Mouse (Mus musculus): Measurements from ENCODE around the gene Lig1. TPM values are rescaled to one million over a fixed set of nuclear protein-coding genes. Genes with fewer than 3 reads are reported as not detected.

Lig1 gene
- polyA plus RNA-seq, 1 experiment from 2014 or later: 78.5 TPM

DNA sequence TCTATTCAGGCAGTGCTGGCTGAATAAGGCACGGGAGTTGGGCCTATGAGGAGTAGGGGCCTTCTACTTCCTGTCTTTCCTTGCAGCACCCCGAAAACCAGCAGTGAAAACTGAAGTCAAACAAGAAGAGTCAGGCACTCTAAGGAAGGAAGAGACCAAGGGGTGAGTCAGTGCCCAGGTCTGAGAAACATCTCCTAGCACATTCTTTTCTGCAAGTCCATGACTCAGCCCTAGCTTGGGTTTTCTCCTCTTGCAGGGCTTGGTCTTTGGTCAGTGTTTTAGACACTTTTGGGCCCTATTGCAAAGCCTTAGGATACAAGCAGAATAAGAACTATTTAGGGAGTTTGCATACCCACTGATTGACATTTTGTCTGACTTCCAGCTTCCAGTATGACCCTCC lies 14.3 kb downstream of the Lig1 start:
- no peaks in the 10 kb centered on the region for H3K4me1 ChIP-seq
- H3K36me3 ChIP-seq: peaks cover 68% of the 10 kb centered on the region
- no peaks in the 10 kb centered on the region for H3K27me3 ChIP-seq
- ATAC-seq (ENCODE audit: low FRiP score): no peak
- H3K4me3 ChIP-seq: no peak overlapping the region
- no peak overlapping the region for H3K4me2 ChIP-seq (replicated peaks)
- no peak overlapping the region for H3K27ac ChIP-seq
- no peak overlapping the region for H3K9ac ChIP-seq
- no peaks in the 10 kb centered on the region for H3K9me3 ChIP-seq (replicated peaks)
- WGBS: 93% methylated on average over 2 of the region's 2 CpGs

- peaks cover 78% of the 10 kb centered on the region for H3K36me3 ChIP-seq
- H3K4me2 ChIP-seq (replicated peaks): no peak overlapping the region
- H3K27me3 ChIP-seq: no peaks in the 10 kb centered on the region
- no peak overlapping the region for H3K9ac ChIP-seq
- H3K4me3 ChIP-seq: no peak overlapping the region
- WGBS: 89% methylated on average over 11 of the region's 11 CpGs
- no peak overlapping the region for H3K27ac ChIP-seq
- ATAC-seq (ENCODE audit: low FRiP score): no peak
- H3K4me1 ChIP-seq: no peaks in the 10 kb centered on the region
- no peaks in the 10 kb centered on the region for H3K9me3 ChIP-seq (replicated peaks)
Observed at GRCm38 (mm10) chr7:13293878-13294855, 17.1 kb downstream of the Lig1 start.

- 96% methylated on average over 7 of the region's 7 CpGs for WGBS
- H3K27me3 ChIP-seq: no peaks in the 10 kb centered on the region
- peaks cover 85% of the 10 kb centered on the region for H3K36me3 ChIP-seq
- H3K9me3 ChIP-seq (replicated peaks): no peaks in the 10 kb centered on the region
- H3K27ac ChIP-seq: no peak overlapping the region
- no peak for ATAC-seq (ENCODE audit: low FRiP score)
- H3K9ac ChIP-seq: no peak overlapping the region
- H3K4me3 ChIP-seq: no peak overlapping the region
- no peaks in the 10 kb centered on the region for H3K4me1 ChIP-seq
- H3K4me2 ChIP-seq (replicated peaks): no peak overlapping the region
Observed at GRCm38 (mm10) chr7:13295256-13295655, 18.2 kb downstream of the Lig1 start.

DNA sequence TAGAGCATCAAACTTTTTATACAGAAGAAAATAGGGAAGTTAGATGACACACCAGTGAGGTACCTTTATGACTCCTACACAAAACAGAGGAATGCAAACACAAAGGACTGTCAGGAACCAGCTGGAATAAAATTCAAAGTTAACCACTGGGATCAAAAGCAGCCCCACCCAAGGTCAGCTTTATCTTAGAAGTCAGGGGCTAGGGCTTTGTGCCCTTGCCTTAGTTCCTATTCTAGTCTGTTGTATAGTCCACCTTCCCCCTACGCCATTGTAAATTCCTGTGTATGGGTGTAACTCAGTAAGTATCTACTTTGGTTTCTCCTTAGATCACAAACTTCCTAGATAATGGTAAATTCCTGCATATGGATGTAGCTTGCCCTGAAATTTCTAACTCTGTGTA lies 20.6 kb downstream of the Lig1 start:
- no peaks in the 10 kb centered on the region for H3K27me3 ChIP-seq
- 92% methylated on average over 1 of the region's 1 CpGs for WGBS
- no peak overlapping the region for H3K9ac ChIP-seq
- peaks cover 89% of the 10 kb centered on the region for H3K36me3 ChIP-seq
- no peak overlapping the region for H3K4me3 ChIP-seq
- H3K4me2 ChIP-seq (replicated peaks): no peak overlapping the region
- no peak for ATAC-seq (ENCODE audit: low FRiP score)
- no peaks in the 10 kb centered on the region for H3K9me3 ChIP-seq (replicated peaks)
- H3K4me1 ChIP-seq: no peaks in the 10 kb centered on the region
- no peak overlapping the region for H3K27ac ChIP-seq

- no peak overlapping the region for H3K4me2 ChIP-seq (replicated peaks)
- no peaks in the 10 kb centered on the region for H3K27me3 ChIP-seq
- H3K9ac ChIP-seq: no peak overlapping the region
- ATAC-seq (ENCODE audit: low FRiP score): no peak
- no peaks in the 10 kb centered on the region for H3K4me1 ChIP-seq
- no peak overlapping the region for H3K27ac ChIP-seq
- H3K4me3 ChIP-seq: no peak overlapping the region
- peaks cover 90% of the 10 kb centered on the region for H3K36me3 ChIP-seq
- 95% methylated on average over 5 of the region's 5 CpGs for WGBS
- H3K9me3 ChIP-seq (replicated peaks): no peaks in the 10 kb centered on the region
Observed at GRCm38 (mm10) chr7:13298821-13299220, 21.7 kb downstream of the Lig1 start.

GRCm38 (mm10) chr7:13301643-13302042 lies 24.6 kb downstream of the Lig1 start:
- H3K4me2 ChIP-seq (replicated peaks): no peak overlapping the region
- H3K36me3 ChIP-seq: peaks cover 88% of the 10 kb centered on the region
- 95% methylated on average over 1 of the region's 1 CpGs for WGBS
- no peaks in the 10 kb centered on the region for H3K9me3 ChIP-seq (replicated peaks)
- H3K27ac ChIP-seq: no peak overlapping the region
- H3K4me3 ChIP-seq: no peak overlapping the region
- H3K9ac ChIP-seq: no peak overlapping the region
- no peak for ATAC-seq (ENCODE audit: low FRiP score)
- no peaks in the 10 kb centered on the region for H3K4me1 ChIP-seq
- H3K27me3 ChIP-seq: no peaks in the 10 kb centered on the region

DNA sequence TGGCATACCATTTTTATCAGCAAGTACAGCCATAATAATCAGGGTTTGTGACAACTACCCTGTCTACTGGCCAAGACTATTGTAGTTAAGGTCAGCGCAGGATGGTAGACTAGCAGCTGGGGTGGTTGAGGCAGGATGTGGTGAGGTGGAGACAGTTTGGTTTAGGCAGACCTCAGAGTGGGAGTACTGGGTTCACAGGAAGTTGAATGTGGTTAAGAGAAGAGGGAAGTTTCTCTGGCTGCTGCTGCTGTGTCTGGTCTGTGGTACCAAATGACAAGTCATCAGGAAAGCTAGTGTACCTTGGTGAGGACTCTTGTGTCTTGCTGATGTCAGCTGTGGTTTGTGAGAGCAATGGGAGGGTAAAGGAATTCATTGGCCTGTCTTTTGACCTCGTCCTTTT lies 25.7 kb downstream of the Lig1 start:
- Histone ChIP-seq H3K9me3 (replicated peaks) (no peaks in the 10 kb centered on the region), H3K36me3 (peaks cover 86% of the 10 kb centered on the region), H3K27me3 (no peaks in the 10 kb centered on the region), H3K4me1 (no peaks in the 10 kb centered on the region), H3K27ac (no peak overlapping the region), H3K4me2 (replicated peaks) (no peak overlapping the region), H3K9ac (no peak overlapping the region), H3K4me3 (no peak overlapping the region)
- ATAC-seq (ENCODE audit: low FRiP score): no peak
- 82% methylated on average over 2 of the region's 2 CpGs for WGBS

- no peak overlapping the region for H3K4me3 ChIP-seq
- no peaks in the 10 kb centered on the region for H3K9me3 ChIP-seq (replicated peaks)
- peaks cover 82% of the 10 kb centered on the region for H3K36me3 ChIP-seq
- no peak overlapping the region for H3K27ac ChIP-seq
- no peaks in the 10 kb centered on the region for H3K27me3 ChIP-seq
- H3K4me1 ChIP-seq: no peaks in the 10 kb centered on the region
- H3K4me2 ChIP-seq (replicated peaks): no peak overlapping the region
- ATAC-seq (ENCODE audit: low FRiP score): no peak
- H3K9ac ChIP-seq: no peak overlapping the region
Observed at GRCm38 (mm10) chr7:13303372-13303771, 26.3 kb downstream of the Lig1 start.

- no peaks in the 10 kb centered on the region for H3K27me3 ChIP-seq
- H3K4me2 ChIP-seq (replicated peaks): no peak overlapping the region
- 94% methylated on average over 2 of the region's 2 CpGs for WGBS
- H3K4me1 ChIP-seq: no peaks in the 10 kb centered on the region
- H3K9me3 ChIP-seq (replicated peaks): no peaks in the 10 kb centered on the region
- H3K9ac ChIP-seq: no peak overlapping the region
- H3K36me3 ChIP-seq: peaks cover 80% of the 10 kb centered on the region
- no peak overlapping the region for H3K4me3 ChIP-seq
- H3K27ac ChIP-seq: no peak overlapping the region
- no peak for ATAC-seq (ENCODE audit: low FRiP score)
Observed at GRCm38 (mm10) chr7:13309407-13309806, 32.3 kb downstream of the Lig1 start.

DNA sequence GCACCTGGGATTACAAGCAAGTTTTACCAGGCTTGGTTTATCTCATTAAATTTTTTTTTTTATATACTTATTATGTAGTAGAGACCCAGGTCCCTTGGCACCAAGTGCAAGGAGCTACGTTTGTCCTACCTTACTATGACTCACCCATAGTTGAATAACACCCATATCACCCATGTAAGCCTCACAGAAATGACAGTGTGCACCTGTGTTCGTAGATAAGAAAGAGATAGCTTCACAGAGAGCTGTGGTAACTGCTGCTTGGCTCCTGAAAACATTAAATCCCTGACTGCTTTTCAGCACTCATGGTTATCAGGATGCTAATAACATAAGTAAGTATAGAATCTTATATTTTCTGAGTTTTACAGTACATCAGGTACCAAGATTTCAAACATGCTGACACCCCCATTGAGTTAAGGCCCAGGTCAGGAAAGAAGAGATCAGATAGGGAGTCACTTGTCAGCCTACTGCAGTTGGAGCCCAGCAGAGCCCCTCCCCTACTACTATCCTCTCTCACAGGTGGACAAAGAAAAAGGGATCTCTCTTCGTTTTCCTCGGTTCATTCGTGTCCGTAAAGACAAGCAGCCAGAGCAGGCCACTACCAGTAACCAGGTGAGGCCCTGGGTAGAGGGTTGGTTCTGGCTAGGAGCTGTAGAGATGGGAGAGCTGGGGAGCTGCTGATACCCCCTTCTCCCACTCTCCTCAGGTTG lies 33.6 kb downstream of the Lig1 start:
- Histone ChIP-seq H3K36me3 (peaks cover 70% of the 10 kb centered on the region), H3K4me2 (replicated peaks) (no peak overlapping the region)

GRCm38 (mm10) chr7:13311401-13311800 lies 34.3 kb downstream of the Lig1 start:
- Histone ChIP-seq H3K9ac (no peak overlapping the region), H3K36me3 (peaks cover 62% of the 10 kb centered on the region), H3K9me3 (replicated peaks) (no peaks in the 10 kb centered on the region), H3K4me1 (no peaks in the 10 kb centered on the region), H3K4me2 (replicated peaks) (no peak overlapping the region), H3K27me3 (no peaks in the 10 kb centered on the region), H3K27ac (no peak overlapping the region), H3K4me3 (no peak overlapping the region)
- WGBS: 100% methylated on average over 4 of the region's 4 CpGs
- ATAC-seq (ENCODE audit: low FRiP score): no peak

More for the DNA sequence above, 33.6 kb downstream of the Lig1 start:
- H3K27ac ChIP-seq: no peak overlapping the region
- H3K9ac ChIP-seq: no peak overlapping the region
- no peaks in the 10 kb centered on the region for H3K4me1 ChIP-seq
- no peak for ATAC-seq (ENCODE audit: low FRiP score)
- no peaks in the 10 kb centered on the region for H3K9me3 ChIP-seq (replicated peaks)
- no peak overlapping the region for H3K4me3 ChIP-seq
- H3K27me3 ChIP-seq: no peaks in the 10 kb centered on the region
- 88% methylated on average over 6 of the region's 6 CpGs for WGBS

GRCm38 (mm10) chr7:13314095-13314597 lies 37.1 kb downstream of the Lig1 start:
- no peak overlapping the region for H3K9ac ChIP-seq
- no peak overlapping the region for H3K4me3 ChIP-seq
- H3K9me3 ChIP-seq (replicated peaks): no peaks in the 10 kb centered on the region
- no peak overlapping the region for H3K27ac ChIP-seq
- H3K27me3 ChIP-seq: no peaks in the 10 kb centered on the region
- H3K4me1 ChIP-seq: no peaks in the 10 kb centered on the region
- no peak overlapping the region for H3K4me2 ChIP-seq (replicated peaks)
- peaks cover 42% of the 10 kb centered on the region for H3K36me3 ChIP-seq
- no peak for ATAC-seq (ENCODE audit: low FRiP score)
- 91% methylated on average over 5 of the region's 5 CpGs for WGBS
